Mouse (Mus musculus): ENCODE data around the gene Neurod6. TPM values are rescaled to one million over a fixed set of nuclear protein-coding genes. Genes with fewer than 3 reads are reported as not detected.

Neurod6 gene
- polyA plus RNA-seq (2017; shearing (Covaris generic)) = not detected

GRCm38 (mm10) chr6:55680974-55681373 lies at the start of gene Neurod6:
Neurod6 (minus strand) TSS chr6:55681263.

Other genes starting within 250 kb of the Neurod6 start
- gene Adcyap1r1, start 229.3 kb downstream of the Neurod6 start, polyA plus RNA-seq (2017; shearing (Covaris generic)) = not detected
- not detected for gene Itprid1, start 155.6 kb upstream of the Neurod6 start, polyA plus RNA-seq (2017; shearing (Covaris generic))

Data from inflammation-experienced regulatory T-cells, adult 16 weeks (primary cell).